Mouse (Mus musculus) stomach, adult 2 months (tissue): ENCODE data around the gene Clcn7. TPM values are rescaled to one million over a fixed set of nuclear protein-coding genes. Genes with fewer than 3 reads are reported as not detected.

Experiments used
- polyA plus RNA-seq: library from polyadenylated mRNA; depleted of rRNA; stranded (reverse); fragments of >200 nt; gene quantifications from 2 replicates; pipeline ENCODE4 v1.2.3, GENCODE M21; 2012; rRNA removed

Gene Clcn7
- polyA plus RNA-seq, result 12.3 and 13.1 TPM in 2 replicates

GRCm38 (mm10) chr17:25133275-25133698 lies at the start of gene Clcn7:
Clcn7 (plus strand) TSS chr17:25133391.

GRCm38 (mm10) chr17:25083444-25083931 lies 49.7 kb upstream of the Clcn7 start, which contains the start of gene Tmem204:
Tmem204 (minus strand) TSS chr17:25083591.

GRCm38 (mm10) chr17:25115664-25116432 lies 17.3 kb upstream of the Clcn7 start, which contains the start of gene Telo2:
Telo2 (minus strand) TSS chr17:25115967.

GRCm38 (mm10) chr17:25120406-25120805 lies 12.8 kb upstream of the Clcn7 start, which contains the start of gene Ptx4:
Ptx4 (plus strand) TSS chr17:25120760.

GRCm38 (mm10) chr17:25162161-25162560 lies 29.0 kb downstream of the Clcn7 start, which contains the start of gene Ccdc154:
Ccdc154 (plus strand) TSS chr17:25162461.

GRCm38 (mm10) chr17:25175411-25175810 lies 42.2 kb downstream of the Clcn7 start, which contains the start of gene Gm38655:
Gm38655 (minus strand) TSS chr17:25175471.

GRCm38 (mm10) chr17:25184129-25184691 lies 51.0 kb downstream of the Clcn7 start, which contains the start of gene BC003965:
BC003965 (plus strand) TSS chr17:25184554.

GRCm38 (mm10) chr17:25188150-25189031 lies 55.2 kb downstream of the Clcn7 start, which contains the start of gene Unkl:
Unkl (plus strand) TSS chr17:25188397.

Other genes starting within 250 kb of the Clcn7 start
- 17.6 and 19.5 TPM in 2 replicates for gene Nubp2, start 247.0 kb upstream of the Clcn7 start, polyA plus RNA-seq
- gene Spsb3, start 246.7 kb upstream of the Clcn7 start, polyA plus RNA-seq, result 55.4 and 87.4 TPM in 2 replicates
- gene Eme2, start 238.3 kb upstream of the Clcn7 start, polyA plus RNA-seq, result 12.9 and 16.6 TPM in 2 replicates
- 92.5 and 285 TPM in 2 replicates for gene Mrps34, start 238.3 kb upstream of the Clcn7 start, polyA plus RNA-seq
- 25.7 and 28.0 TPM in 2 replicates for gene Nme3, start 236.9 kb upstream of the Clcn7 start, polyA plus RNA-seq
- gene Mapk8ip3, start 196.4 kb upstream of the Clcn7 start, polyA plus RNA-seq, result 31.3 and 37.0 TPM in 2 replicates
- 2.4 and 3.6 TPM in 2 replicates for gene Jpt2, start 172.7 kb upstream of the Clcn7 start, polyA plus RNA-seq
- 2.9 and 4.7 TPM in 2 replicates for gene Cramp1l, start 117.6 kb upstream of the Clcn7 start, polyA plus RNA-seq
- gene Ift140, start 117.3 kb upstream of the Clcn7 start, polyA plus RNA-seq, result 2.1 and 2.7 TPM in 2 replicates
- 17.1 and 18.2 TPM in 2 replicates for gene Tmem204, start 49.8 kb upstream of the Clcn7 start, polyA plus RNA-seq
- 7.1 and 7.3 TPM in 2 replicates for gene Telo2, start 17.4 kb upstream of the Clcn7 start, polyA plus RNA-seq
- gene Ptx4, start 12.6 kb upstream of the Clcn7 start, polyA plus RNA-seq, result not detected in 2 replicates
- 0.08 and 0.13 TPM in 2 replicates for gene Ccdc154, start 29.1 kb downstream of the Clcn7 start, polyA plus RNA-seq
- gene Gm38655, start 42.1 kb downstream of the Clcn7 start, polyA plus RNA-seq, result 3.6 TPM in 2 replicates
- 8.0 and 10.1 TPM in 2 replicates for gene BC003965, start 51.2 kb downstream of the Clcn7 start, polyA plus RNA-seq
- 8.7 and 10.6 TPM in 2 replicates for gene Unkl, start 55.0 kb downstream of the Clcn7 start, polyA plus RNA-seq
- 15.3 and 17.3 TPM in 2 replicates for gene Gnptg, start 106.7 kb downstream of the Clcn7 start, polyA plus RNA-seq
- gene Tsr3, start 106.8 kb downstream of the Clcn7 start, polyA plus RNA-seq, result 7.8 and 11.4 TPM in 2 replicates
- gene Baiap3, start 123.0 kb downstream of the Clcn7 start, polyA plus RNA-seq, result 5.8 and 9.5 TPM in 2 replicates
- 37.9 and 44.5 TPM in 2 replicates for gene Ube2i, start 141.2 kb downstream of the Clcn7 start, polyA plus RNA-seq
- 0.10 TPM in 1 of 2 replicates, not detected in the other for gene Prss34, start 165.0 kb downstream of the Clcn7 start, polyA plus RNA-seq
- 0.06 and 0.09 TPM in 2 replicates for gene Prss28, start 175.3 kb downstream of the Clcn7 start, polyA plus RNA-seq
- not detected in 2 replicates for gene Prss29, start 185.3 kb downstream of the Clcn7 start, polyA plus RNA-seq
- 6.2 and 33.9 TPM in 2 replicates for gene Tpsab1, start 212.2 kb downstream of the Clcn7 start, polyA plus RNA-seq
- gene Tpsb2, start 232.9 kb downstream of the Clcn7 start, polyA plus RNA-seq, result 17.3 and 32.1 TPM in 2 replicates
- gene Tpsg1, start 235.9 kb downstream of the Clcn7 start, polyA plus RNA-seq, result 1.5 and 2.3 TPM in 2 replicates